Mouse (Mus musculus): ENCODE results near the gene Ddi2. TPM values are rescaled to one million over a fixed set of nuclear protein-coding genes. Genes with fewer than 3 reads are reported as not detected.

Gene Ddi2
- polyA plus RNA-seq, 1 experiment from 2014 or later = 29.3 TPM

DNA sequence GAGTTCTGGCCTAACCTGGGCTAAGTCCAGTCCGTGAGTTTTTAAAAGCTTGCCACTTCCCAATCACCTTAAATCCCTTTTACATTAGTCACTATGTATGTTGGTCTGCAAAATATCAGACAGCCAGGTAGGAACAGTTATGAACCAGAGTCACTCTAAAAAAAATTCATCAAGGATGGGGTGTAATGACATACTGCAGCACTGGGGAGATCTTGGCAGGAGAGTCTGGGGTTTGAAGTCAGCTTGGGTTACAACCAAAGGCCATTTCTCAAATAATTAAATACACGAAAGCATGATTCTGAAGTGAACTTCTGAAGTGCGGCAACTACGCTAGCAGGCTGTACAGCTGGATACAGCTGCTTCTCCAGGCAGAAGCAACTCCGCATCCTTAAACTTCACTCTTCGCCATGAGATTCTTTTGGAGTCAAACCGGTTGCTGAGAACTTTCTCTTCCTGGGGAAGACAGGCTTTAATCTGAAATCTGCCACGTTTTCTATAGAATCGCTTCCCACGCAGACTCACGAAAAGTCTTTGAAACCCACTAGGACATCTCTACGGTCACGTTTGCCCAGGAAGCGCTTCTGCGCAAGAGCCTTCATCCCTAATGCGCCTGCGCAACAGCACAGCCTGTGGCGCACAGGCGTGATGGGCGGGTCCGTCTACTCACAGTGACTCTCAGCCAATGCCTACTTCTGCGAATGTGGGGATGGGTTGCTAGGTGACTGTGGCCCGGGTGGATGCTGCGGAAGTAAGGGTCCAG lies 11.4 kb upstream of the Ddi2 start:
- DNase-seq (ENCODE audit: low spot score) (peak; percentile 83), ATAC-seq (replicated peaks; ENCODE audit: low FRiP score) (peak; percentile 95)
- peaks cover 8% of the 10 kb centered on the region for H3K4me1 ChIP-seq (replicated peaks; ENCODE audit: control insufficient read depth, insufficient read depth, low read length)
- 0 out of 2 replicates have a peak overlapping the region, but pooled peaks have one; percentile 1 for H3K27ac ChIP-seq (ENCODE audit: low read depth, low read length)
- no peaks in the 10 kb centered on the region for H3K36me3 ChIP-seq (ENCODE audit: control insufficient read depth, insufficient read depth, low read length)
- H3K4me2 ChIP-seq = peak overlapping the region; percentile 66
- H3K9me3 ChIP-seq (ENCODE audit: control insufficient read depth, low read length) = no peaks in the 10 kb centered on the region
- WGBS = 11% methylated on average over 24 of the region's 24 CpGs
- H3K27me3 ChIP-seq (replicated peaks; ENCODE audit: control insufficient read depth, insufficient read depth, low read length) = no peaks in the 10 kb centered on the region
- peak overlapping the region; percentile 41 for H3K4me3 ChIP-seq (ENCODE audit: low read depth, low read length)
- H3K9ac ChIP-seq (ENCODE audit: low read depth, low read length) = peak overlapping the region; percentile 55; the same call in 1 of the 2 replicates

DNA sequence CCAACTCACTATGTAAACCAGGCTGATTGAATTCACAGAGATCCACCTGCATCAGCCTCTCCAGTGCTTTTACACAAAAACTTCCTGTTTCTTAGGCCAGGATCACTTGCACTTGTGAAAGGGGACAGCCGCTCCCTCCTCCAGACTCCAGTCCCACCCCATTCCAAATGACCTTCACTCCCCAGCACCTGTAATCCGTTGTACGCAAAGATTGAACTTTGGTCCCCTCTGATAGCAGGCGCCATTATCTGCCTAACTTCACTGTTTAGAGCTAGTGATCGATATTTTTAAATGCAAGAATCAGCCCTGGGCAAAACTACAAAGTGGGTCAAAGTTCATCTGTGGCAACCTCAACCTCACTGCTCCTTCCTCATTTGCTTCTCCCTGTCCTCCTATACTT lies 8.5 kb upstream of the Ddi2 start:
- no peak overlapping the region for H3K9ac ChIP-seq (ENCODE audit: low read depth, low read length)
- H3K4me3 ChIP-seq (ENCODE audit: low read depth, low read length) = no peak overlapping the region
- H3K4me2 ChIP-seq = no peak overlapping the region
- no peaks in the 10 kb centered on the region for H3K36me3 ChIP-seq (ENCODE audit: control insufficient read depth, insufficient read depth, low read length)
- peak overlapping the region; percentile 36; the same call in 1 of the 2 replicates for H3K27ac ChIP-seq (ENCODE audit: low read depth, low read length)
- no peak for DNase-seq (ENCODE audit: low spot score)
- ATAC-seq (replicated peaks; ENCODE audit: low FRiP score) = no peak
- no peaks in the 10 kb centered on the region for H3K9me3 ChIP-seq (ENCODE audit: control insufficient read depth, low read length)
- peaks cover 8% of the 10 kb centered on the region for H3K4me1 ChIP-seq (replicated peaks; ENCODE audit: control insufficient read depth, insufficient read depth, low read length)
- 58% methylated on average over 5 of the region's 5 CpGs for WGBS
- no peaks in the 10 kb centered on the region for H3K27me3 ChIP-seq (replicated peaks; ENCODE audit: control insufficient read depth, insufficient read depth, low read length)

DNA sequence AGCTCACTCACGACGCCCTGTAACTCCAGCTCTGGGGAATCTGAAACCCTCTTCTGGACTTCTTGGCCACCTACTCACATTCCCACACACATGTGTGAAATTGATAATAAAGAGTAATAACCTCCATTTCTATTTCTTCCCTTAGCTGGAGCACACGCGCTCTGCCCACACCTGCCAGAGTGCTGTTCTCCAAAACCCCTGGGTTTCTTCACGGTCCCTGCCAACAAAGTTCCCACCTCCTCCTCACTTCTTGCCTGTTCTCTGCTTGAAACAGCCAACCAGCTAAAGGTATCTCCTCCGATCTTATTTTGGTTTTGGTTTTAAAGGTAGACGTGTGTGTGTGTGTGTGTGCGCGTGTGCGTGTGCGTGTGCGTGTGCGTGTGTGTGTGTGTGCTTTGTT lies 7.2 kb upstream of the Ddi2 start:
- H3K4me2 ChIP-seq = no peak overlapping the region
- no peak overlapping the region for H3K9ac ChIP-seq (ENCODE audit: low read depth, low read length)
- no peak overlapping the region for H3K27ac ChIP-seq (ENCODE audit: low read depth, low read length)
- no peaks in the 10 kb centered on the region for H3K36me3 ChIP-seq (ENCODE audit: control insufficient read depth, insufficient read depth, low read length)
- no peaks in the 10 kb centered on the region for H3K9me3 ChIP-seq (ENCODE audit: control insufficient read depth, low read length)
- peaks cover 10% of the 10 kb centered on the region for H3K4me1 ChIP-seq (replicated peaks; ENCODE audit: control insufficient read depth, insufficient read depth, low read length)
- no peak for ATAC-seq (replicated peaks; ENCODE audit: low FRiP score)
- H3K4me3 ChIP-seq (ENCODE audit: low read depth, low read length) = no peak overlapping the region
- no peaks in the 10 kb centered on the region for H3K27me3 ChIP-seq (replicated peaks; ENCODE audit: control insufficient read depth, insufficient read depth, low read length)
- 86% methylated on average over 13 of the region's 13 CpGs for WGBS
- DNase-seq (ENCODE audit: low spot score) = no peak

DNA sequence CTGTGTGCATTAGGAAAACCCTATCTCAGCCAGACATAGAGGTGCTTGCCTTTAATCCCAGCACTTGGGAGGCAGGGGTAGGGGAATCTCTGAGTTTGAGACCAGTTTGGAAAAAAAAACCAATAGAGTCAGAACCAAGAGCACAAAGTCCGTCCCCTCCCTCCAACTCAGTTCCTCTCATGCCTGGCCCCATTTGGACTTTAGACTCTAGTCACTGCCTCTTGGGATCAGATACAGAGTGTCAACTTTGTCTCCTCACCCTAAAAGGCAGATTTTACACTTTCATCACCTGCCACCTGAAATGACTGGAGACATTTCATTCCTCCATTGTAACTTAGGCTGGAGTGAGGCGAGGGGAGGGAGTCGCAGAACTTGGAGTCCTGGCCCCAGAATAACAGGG lies 6.0 kb upstream of the Ddi2 start:
- Histone ChIP-seq H3K27me3 (replicated peaks; ENCODE audit: control insufficient read depth, insufficient read depth, low read length) (no peaks in the 10 kb centered on the region), H3K4me2 (no peak overlapping the region), H3K9ac (ENCODE audit: low read depth, low read length) (no peak overlapping the region), H3K27ac (ENCODE audit: low read depth, low read length) (0 out of 2 replicates have a peak overlapping the region, but pooled peaks have one; percentile 13), H3K9me3 (ENCODE audit: control insufficient read depth, low read length) (no peaks in the 10 kb centered on the region), H3K4me3 (ENCODE audit: low read depth, low read length) (no peak overlapping the region), H3K4me1 (replicated peaks; ENCODE audit: control insufficient read depth, insufficient read depth, low read length) (peaks cover 6% of the 10 kb centered on the region; the same call in 1 of the 2 replicates), H3K36me3 (ENCODE audit: control insufficient read depth, insufficient read depth, low read length) (no peaks in the 10 kb centered on the region)
- WGBS = 78% methylated on average over 3 of the region's 3 CpGs
- ATAC-seq (replicated peaks; ENCODE audit: low FRiP score) (no peak), DNase-seq (ENCODE audit: low spot score) (no peak)

DNA sequence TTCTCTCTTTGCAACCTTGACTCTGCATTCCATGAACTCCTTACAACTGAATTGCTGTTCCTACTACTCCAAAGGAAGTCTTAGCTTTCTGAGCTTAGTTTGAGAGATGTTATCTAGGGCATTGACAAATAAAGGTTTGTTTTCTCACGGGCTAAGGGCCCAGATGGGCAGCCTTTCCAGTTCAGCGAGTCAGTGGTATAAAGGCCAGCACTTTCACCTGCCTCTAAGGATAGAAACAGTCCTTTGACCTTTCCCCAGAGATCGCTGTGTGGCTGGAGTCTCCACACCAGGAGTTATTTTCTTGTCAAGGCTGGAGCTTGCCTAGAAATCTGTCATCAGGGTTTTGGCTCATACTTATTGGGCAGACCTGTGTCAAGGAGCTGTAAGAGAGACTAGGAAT lies 2.5 kb upstream of the Ddi2 start:
- 51% methylated on average over 3 of the region's 3 CpGs for WGBS
- no peaks in the 10 kb centered on the region for H3K27me3 ChIP-seq (replicated peaks; ENCODE audit: control insufficient read depth, insufficient read depth, low read length)
- ATAC-seq (replicated peaks; ENCODE audit: low FRiP score) = no peak
- H3K9me3 ChIP-seq (ENCODE audit: control insufficient read depth, low read length) = no peaks in the 10 kb centered on the region
- H3K4me1 ChIP-seq (replicated peaks; ENCODE audit: control insufficient read depth, insufficient read depth, low read length) = peaks cover 21% of the 10 kb centered on the region
- no peak overlapping the region for H3K9ac ChIP-seq (ENCODE audit: low read depth, low read length)
- peaks cover 1% of the 10 kb centered on the region; the same call in 1 of the 2 replicates for H3K36me3 ChIP-seq (ENCODE audit: control insufficient read depth, insufficient read depth, low read length)
- no peak overlapping the region for H3K4me2 ChIP-seq
- DNase-seq (ENCODE audit: low spot score) = no peak
- H3K4me3 ChIP-seq (ENCODE audit: low read depth, low read length) = no peak overlapping the region
- no peak overlapping the region for H3K27ac ChIP-seq (ENCODE audit: low read depth, low read length)

DNA sequence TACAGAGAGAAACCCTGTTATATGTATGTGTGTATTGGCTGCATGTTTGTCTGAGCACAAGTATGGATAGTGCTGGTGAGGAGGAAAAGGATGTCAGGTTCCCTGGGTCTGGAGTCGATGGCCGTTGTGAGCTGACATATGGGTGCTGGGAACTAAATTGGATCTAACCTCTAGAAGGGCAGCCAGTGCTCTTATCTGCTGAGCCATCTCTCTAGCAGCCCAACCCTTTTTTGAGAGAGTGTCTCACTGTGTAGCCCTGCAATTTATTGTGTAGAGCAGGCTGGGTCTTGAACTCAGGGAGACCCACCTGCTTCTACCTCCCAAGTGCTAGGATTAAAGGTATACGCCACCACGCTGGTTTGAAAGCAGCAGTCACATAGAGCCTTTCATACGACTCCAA lies 2.1 kb upstream of the Ddi2 start:
- ATAC-seq (replicated peaks; ENCODE audit: low FRiP score) (no peak), DNase-seq (ENCODE audit: low spot score) (no peak)
- Histone ChIP-seq H3K9me3 (ENCODE audit: control insufficient read depth, low read length) (no peaks in the 10 kb centered on the region), H3K36me3 (ENCODE audit: control insufficient read depth, insufficient read depth, low read length) (peaks cover 4% of the 10 kb centered on the region), H3K27me3 (replicated peaks; ENCODE audit: control insufficient read depth, insufficient read depth, low read length) (no peaks in the 10 kb centered on the region), H3K4me2 (no peak overlapping the region), H3K27ac (ENCODE audit: low read depth, low read length) (no peak overlapping the region; the same call in 1 of the 2 replicates), H3K4me3 (ENCODE audit: low read depth, low read length) (no peak overlapping the region), H3K9ac (ENCODE audit: low read depth, low read length) (no peak overlapping the region), H3K4me1 (replicated peaks; ENCODE audit: control insufficient read depth, insufficient read depth, low read length) (peaks cover 21% of the 10 kb centered on the region)
- 75% methylated on average over 5 of the region's 5 CpGs for WGBS

DNA sequence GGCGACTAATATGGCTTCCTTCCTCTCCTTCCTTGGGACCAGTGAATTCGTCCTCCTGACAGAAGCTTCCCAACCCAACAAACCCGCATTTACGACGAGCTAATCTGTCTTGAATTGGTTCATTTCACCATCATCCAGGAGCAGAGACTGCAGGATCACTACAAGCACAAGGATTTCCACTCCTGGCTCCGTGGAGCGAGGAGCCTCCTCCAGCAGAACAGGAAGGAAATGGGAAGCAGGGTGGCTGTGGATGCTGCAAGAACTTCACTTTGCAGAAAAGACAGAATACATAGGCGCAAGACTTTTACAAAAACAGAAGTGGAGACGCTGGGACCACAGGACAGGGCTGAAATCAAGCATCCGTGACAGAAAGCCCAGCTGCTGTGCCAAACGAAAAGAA lies 1.4 kb upstream of the Ddi2 start:
- H3K27me3 ChIP-seq (replicated peaks; ENCODE audit: control insufficient read depth, insufficient read depth, low read length) = no peaks in the 10 kb centered on the region
- H3K4me1 ChIP-seq (replicated peaks; ENCODE audit: control insufficient read depth, insufficient read depth, low read length) = peaks cover 26% of the 10 kb centered on the region
- no peak for ATAC-seq (replicated peaks; ENCODE audit: low FRiP score)

DNA sequence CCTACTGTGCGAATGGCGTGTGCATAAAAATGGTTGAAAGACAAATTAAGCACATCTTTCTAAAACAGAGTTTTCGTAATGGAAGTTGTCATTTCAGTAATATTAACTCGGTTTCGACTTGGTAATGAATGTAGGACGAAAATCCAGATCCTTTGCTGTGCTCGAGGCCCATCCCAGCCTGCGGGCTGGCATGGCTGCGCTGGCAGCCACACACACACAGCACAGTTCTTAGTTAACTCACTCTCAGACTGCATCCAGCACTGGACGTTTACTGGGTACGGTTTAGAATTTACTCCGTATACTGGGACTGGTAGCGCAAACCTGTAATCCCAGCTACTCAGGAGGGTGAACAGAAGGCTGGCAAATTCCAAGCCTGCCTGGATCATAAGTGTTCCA lies 452 bp upstream of the Ddi2 start:
- peak overlapping the region; percentile 86 for H3K9ac ChIP-seq (ENCODE audit: low read depth, low read length)
- peak overlapping the region; percentile 85; the same call in 1 of the 2 replicates for H3K27ac ChIP-seq (ENCODE audit: low read depth, low read length)
- H3K4me2 ChIP-seq = peak overlapping the region; percentile 91
- ATAC-seq (replicated peaks; ENCODE audit: low FRiP score) (peak; percentile 61), DNase-seq (ENCODE audit: low spot score) (no peak)
- H3K4me3 ChIP-seq (ENCODE audit: low read depth, low read length) = peak overlapping the region; percentile 100
- H3K4me1 ChIP-seq (replicated peaks; ENCODE audit: control insufficient read depth, insufficient read depth, low read length) = peaks cover 28% of the 10 kb centered on the region
- H3K9me3 ChIP-seq (ENCODE audit: control insufficient read depth, low read length) = no peaks in the 10 kb centered on the region
- no peaks in the 10 kb centered on the region for H3K27me3 ChIP-seq (replicated peaks; ENCODE audit: control insufficient read depth, insufficient read depth, low read length)
- WGBS = 15% methylated on average over 13 of the region's 13 CpGs
- peaks cover 10% of the 10 kb centered on the region for H3K36me3 ChIP-seq (ENCODE audit: control insufficient read depth, insufficient read depth, low read length)

More for the DNA sequence above, 1.4 kb upstream of the Ddi2 start:
- H3K4me2 ChIP-seq = peak overlapping the region; percentile 6; the same call in 1 of the 2 replicates
- no peaks in the 10 kb centered on the region for H3K9me3 ChIP-seq (ENCODE audit: control insufficient read depth, low read length)
- no peak overlapping the region; the same call in 1 of the 2 replicates for H3K27ac ChIP-seq (ENCODE audit: low read depth, low read length)
- no peak overlapping the region for H3K9ac ChIP-seq (ENCODE audit: low read depth, low read length)
- no peak for DNase-seq (ENCODE audit: low spot score)
- peaks cover 10% of the 10 kb centered on the region for H3K36me3 ChIP-seq (ENCODE audit: control insufficient read depth, insufficient read depth, low read length)
- WGBS = 54% methylated on average over 11 of the region's 11 CpGs
- no peak overlapping the region for H3K4me3 ChIP-seq (ENCODE audit: low read depth, low read length)

DNA sequence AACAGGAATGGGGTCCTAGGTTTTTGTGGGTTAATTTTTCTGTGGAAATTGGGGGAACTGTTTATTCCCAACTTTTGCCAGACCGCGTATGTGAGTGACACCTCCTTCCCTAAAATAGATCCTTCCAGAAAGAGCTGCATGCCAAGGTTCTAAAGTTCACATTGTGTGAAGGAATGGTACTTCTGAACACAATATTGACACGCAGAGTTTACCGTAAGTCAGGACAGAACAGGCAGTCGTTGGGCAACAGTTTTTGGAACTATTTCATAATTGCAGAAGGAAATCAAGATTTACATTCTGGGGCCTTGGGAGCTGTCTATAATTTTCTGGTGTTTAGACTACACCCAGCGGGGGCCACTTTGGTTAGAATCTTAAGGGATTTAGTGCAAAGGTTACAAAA lies 1.3 kb downstream of the Ddi2 start:
- H3K9me3 ChIP-seq (ENCODE audit: control insufficient read depth, low read length) = no peaks in the 10 kb centered on the region
- H3K4me1 ChIP-seq (replicated peaks; ENCODE audit: control insufficient read depth, insufficient read depth, low read length) = peaks cover 28% of the 10 kb centered on the region
- H3K4me2 ChIP-seq = peak overlapping the region; percentile 91
- H3K4me3 ChIP-seq (ENCODE audit: low read depth, low read length) = peak overlapping the region; percentile 100
- 56% methylated on average over 6 of the region's 6 CpGs for WGBS
- DNase-seq (ENCODE audit: low spot score) (no peak), ATAC-seq (replicated peaks; ENCODE audit: low FRiP score) (no peak)
- no peaks in the 10 kb centered on the region for H3K27me3 ChIP-seq (replicated peaks; ENCODE audit: control insufficient read depth, insufficient read depth, low read length)
- no peak overlapping the region for H3K27ac ChIP-seq (ENCODE audit: low read depth, low read length)
- peak overlapping the region; percentile 86 for H3K9ac ChIP-seq (ENCODE audit: low read depth, low read length)
- peaks cover 10% of the 10 kb centered on the region for H3K36me3 ChIP-seq (ENCODE audit: control insufficient read depth, insufficient read depth, low read length)
